Mouse (Mus musculus): Measurements from ENCODE around the gene Ift80. TPM values are rescaled to one million over a fixed set of nuclear protein-coding genes. Genes with fewer than 3 reads are reported as not detected.
A peak's percentile ranks its signal among the peaks of the same experiment; 100 is the strongest.

Ift80 gene
- polyA plus RNA-seq, 1 experiment from 2014 or later, result 16.9 TPM

GRCm38 (mm10) chr3:68975533-68976490, 28.6 kb downstream of the Ift80 start:
- H3K4me1 ChIP-seq (ENCODE audit: control insufficient read depth, insufficient read depth, low read length), result no peaks in the 10 kb centered on the region
- peak; percentile 33; the same call in 1 of the 2 replicates for ATAC-seq (ENCODE audit: insufficient number of reproducible peaks, insufficient read depth, low FRiP score, low read depth)
- H3K4me3 ChIP-seq (ENCODE audit: low read depth, low read length), result no peak overlapping the region
- H3K36me3 ChIP-seq (ENCODE audit: control insufficient read depth, insufficient read depth, low read length), result no peaks in the 10 kb centered on the region
- H3K9me3 ChIP-seq (ENCODE audit: control insufficient read depth, low read depth, low read length), result no peaks in the 10 kb centered on the region
- H3K4me2 ChIP-seq (replicated peaks; ENCODE audit: low read depth, low read length), result no peak overlapping the region
- WGBS, result 61% methylated on average over 9 of the region's 9 CpGs
- H3K27me3 ChIP-seq (ENCODE audit: control insufficient read depth, insufficient read depth, low read length), result no peaks in the 10 kb centered on the region
- no peak overlapping the region for H3K27ac ChIP-seq (ENCODE audit: low read length)
- no peak overlapping the region for H3K9ac ChIP-seq (replicated peaks; ENCODE audit: low read depth, low read length)

- Histone ChIP-seq H3K36me3 (ENCODE audit: control insufficient read depth, insufficient read depth, low read length) (no peaks in the 10 kb centered on the region), H3K9me3 (ENCODE audit: control insufficient read depth, low read depth, low read length) (no peaks in the 10 kb centered on the region), H3K27ac (ENCODE audit: low read length) (no peak overlapping the region), H3K27me3 (ENCODE audit: control insufficient read depth, insufficient read depth, low read length) (no peaks in the 10 kb centered on the region), H3K9ac (replicated peaks; ENCODE audit: low read depth, low read length) (no peak overlapping the region), H3K4me2 (replicated peaks; ENCODE audit: low read depth, low read length) (no peak overlapping the region), H3K4me3 (ENCODE audit: low read depth, low read length) (no peak overlapping the region), H3K4me1 (ENCODE audit: control insufficient read depth, insufficient read depth, low read length) (no peaks in the 10 kb centered on the region)
- WGBS, result 66% methylated on average over 8 of the region's 8 CpGs
- no peak for ATAC-seq (ENCODE audit: insufficient number of reproducible peaks, insufficient read depth, low FRiP score, low read depth)
These were observed 29.5 kb downstream of the Ift80 start for GRCm38 (mm10) chr3:68974639-68975532.

- Histone ChIP-seq H3K27me3 (ENCODE audit: control insufficient read depth, insufficient read depth, low read length) (no peaks in the 10 kb centered on the region), H3K4me2 (replicated peaks; ENCODE audit: low read depth, low read length) (no peak overlapping the region), H3K9me3 (ENCODE audit: control insufficient read depth, low read depth, low read length) (no peaks in the 10 kb centered on the region), H3K27ac (ENCODE audit: low read length) (no peak overlapping the region), H3K9ac (replicated peaks; ENCODE audit: low read depth, low read length) (no peak overlapping the region), H3K36me3 (ENCODE audit: control insufficient read depth, insufficient read depth, low read length) (no peaks in the 10 kb centered on the region), H3K4me1 (ENCODE audit: control insufficient read depth, insufficient read depth, low read length) (no peaks in the 10 kb centered on the region), H3K4me3 (ENCODE audit: low read depth, low read length) (no peak overlapping the region)
- ATAC-seq (ENCODE audit: insufficient number of reproducible peaks, insufficient read depth, low FRiP score, low read depth), result no peak
- WGBS, result 52% methylated on average over 1 of the region's 1 CpGs
These were observed 30.8 kb downstream of the Ift80 start for GRCm38 (mm10) chr3:68973574-68973973.

- Histone ChIP-seq H3K27me3 (ENCODE audit: control insufficient read depth, insufficient read depth, low read length) (no peaks in the 10 kb centered on the region), H3K27ac (ENCODE audit: low read length) (no peak overlapping the region), H3K4me3 (ENCODE audit: low read depth, low read length) (no peak overlapping the region), H3K9me3 (ENCODE audit: control insufficient read depth, low read depth, low read length) (no peaks in the 10 kb centered on the region), H3K4me1 (ENCODE audit: control insufficient read depth, insufficient read depth, low read length) (no peaks in the 10 kb centered on the region), H3K4me2 (replicated peaks; ENCODE audit: low read depth, low read length) (no peak overlapping the region), H3K9ac (replicated peaks; ENCODE audit: low read depth, low read length) (no peak overlapping the region), H3K36me3 (ENCODE audit: control insufficient read depth, insufficient read depth, low read length) (no peaks in the 10 kb centered on the region; the same call in none of the 2 replicates)
- no peak for ATAC-seq (ENCODE audit: insufficient number of reproducible peaks, insufficient read depth, low FRiP score, low read depth)
- WGBS, result 72% methylated on average over 3 of the region's 3 CpGs
These were observed 35.2 kb downstream of the Ift80 start for GRCm38 (mm10) chr3:68969091-68969590.

- no peaks in the 10 kb centered on the region for H3K27me3 ChIP-seq (ENCODE audit: control insufficient read depth, insufficient read depth, low read length)
- H3K27ac ChIP-seq (ENCODE audit: low read length), result no peak overlapping the region
- no peak overlapping the region for H3K9ac ChIP-seq (replicated peaks; ENCODE audit: low read depth, low read length)
- H3K36me3 ChIP-seq (ENCODE audit: control insufficient read depth, insufficient read depth, low read length), result no peaks in the 10 kb centered on the region; the same call in none of the 2 replicates
- H3K4me1 ChIP-seq (ENCODE audit: control insufficient read depth, insufficient read depth, low read length), result no peaks in the 10 kb centered on the region
- no peak overlapping the region for H3K4me3 ChIP-seq (ENCODE audit: low read depth, low read length)
- 0 out of 2 replicates have a peak, but pooled peaks have one; percentile 58 for ATAC-seq (ENCODE audit: insufficient number of reproducible peaks, insufficient read depth, low FRiP score, low read depth)
- H3K9me3 ChIP-seq (ENCODE audit: control insufficient read depth, low read depth, low read length), result no peaks in the 10 kb centered on the region
- 51% methylated on average over 6 of the region's 6 CpGs for WGBS
- no peak overlapping the region for H3K4me2 ChIP-seq (replicated peaks; ENCODE audit: low read depth, low read length)
These were observed 37.0 kb downstream of the Ift80 start for GRCm38 (mm10) chr3:68967404-68967803.

GRCm38 (mm10) chr3:68966527-68967285, 37.7 kb downstream of the Ift80 start:
- no peak overlapping the region for H3K4me3 ChIP-seq (ENCODE audit: low read depth, low read length)
- no peak overlapping the region for H3K27ac ChIP-seq (ENCODE audit: low read length)
- no peaks in the 10 kb centered on the region for H3K9me3 ChIP-seq (ENCODE audit: control insufficient read depth, low read depth, low read length)
- H3K4me2 ChIP-seq (replicated peaks; ENCODE audit: low read depth, low read length), result no peak overlapping the region
- no peaks in the 10 kb centered on the region for H3K4me1 ChIP-seq (ENCODE audit: control insufficient read depth, insufficient read depth, low read length)
- H3K27me3 ChIP-seq (ENCODE audit: control insufficient read depth, insufficient read depth, low read length), result no peaks in the 10 kb centered on the region
- WGBS, result 90% methylated on average over 6 of the region's 6 CpGs
- ATAC-seq (ENCODE audit: insufficient number of reproducible peaks, insufficient read depth, low FRiP score, low read depth), result no peak
- H3K9ac ChIP-seq (replicated peaks; ENCODE audit: low read depth, low read length), result no peak overlapping the region
- H3K36me3 ChIP-seq (ENCODE audit: control insufficient read depth, insufficient read depth, low read length), result no peaks in the 10 kb centered on the region; the same call in none of the 2 replicates

GRCm38 (mm10) chr3:68964682-68965081, 39.7 kb downstream of the Ift80 start:
- H3K4me3 ChIP-seq (ENCODE audit: low read depth, low read length), result no peak overlapping the region
- no peaks in the 10 kb centered on the region for H3K4me1 ChIP-seq (ENCODE audit: control insufficient read depth, insufficient read depth, low read length)
- no peak overlapping the region for H3K27ac ChIP-seq (ENCODE audit: low read length)
- no peak overlapping the region for H3K4me2 ChIP-seq (replicated peaks; ENCODE audit: low read depth, low read length)
- H3K9ac ChIP-seq (replicated peaks; ENCODE audit: low read depth, low read length), result no peak overlapping the region
- H3K27me3 ChIP-seq (ENCODE audit: control insufficient read depth, insufficient read depth, low read length), result no peaks in the 10 kb centered on the region
- H3K9me3 ChIP-seq (ENCODE audit: control insufficient read depth, low read depth, low read length), result no peaks in the 10 kb centered on the region
- H3K36me3 ChIP-seq (ENCODE audit: control insufficient read depth, insufficient read depth, low read length), result no peaks in the 10 kb centered on the region; the same call in none of the 2 replicates
- ATAC-seq (ENCODE audit: insufficient number of reproducible peaks, insufficient read depth, low FRiP score, low read depth), result no peak
